Mouse (Mus musculus) embryonic facial prominence, embryonic 13.5 days (tissue): ENCODE measurements at regions not wholly inside any gene's neighbourhood (a gene's known extent, or its start where the extent isn't known, plus 50 kb on each side); places are given as distances from the start of the nearest gene placed in this dataset.
A peak's percentile ranks its signal among the peaks of the same experiment; 100 is the strongest.

Experiments
- ATAC-seq: fragments of 200-750 bp; cut with Nextera tagmentation; 2 replicates; pipeline ENCODE4 v1.8.0; 2017; ENCODE audit warnings: low read depth; ENCODE audit not compliant: insufficient number of reproducible peaks, insufficient read depth, low FRiP score, low TSS enrichment
- H3K27ac ChIP-seq: fragments of 300-500 bp; sonication (generic); 2 replicates; pipeline ENCODE4 v1.5.1; 2015; ENCODE audit warnings: moderate library complexity, mild to moderate bottlenecking, inconsistent platforms
- H3K27me3 ChIP-seq: fragments of 300-500 bp; sonication (generic); 2 replicates; pipeline ENCODE4 v1.6.1; 2015; ENCODE audit warnings: mild to moderate bottlenecking, inconsistent platforms
- H3K36me3 ChIP-seq: fragments of 300-500 bp; sonication (generic); 2 replicates; pipeline ENCODE4 v1.6.1; 2015; ENCODE audit warnings: mild to moderate bottlenecking, inconsistent platforms
- H3K4me1 ChIP-seq: fragments of 300-500 bp; sonication (generic); 2 replicates; pipeline ENCODE4 v1.6.1; 2015; ENCODE audit warnings: inconsistent platforms
- H3K4me2 ChIP-seq: fragments of 300-500 bp; sonication (generic); 2 replicates; pipeline ENCODE4 v1.6.1; 2015; ENCODE audit warnings: moderate library complexity, mild to moderate bottlenecking, inconsistent platforms
- H3K4me3 ChIP-seq: fragments of 300-500 bp; sonication (generic); 2 replicates; pipeline ENCODE4 v1.5.1; 2015; ENCODE audit warnings: mild to moderate bottlenecking, inconsistent platforms
- H3K9ac ChIP-seq: fragments of 300-500 bp; sonication (generic); 2 replicates; pipeline ENCODE4 v1.6.1; 2015; ENCODE audit warnings: mild to moderate bottlenecking, inconsistent platforms
- H3K9me3 ChIP-seq: fragments of 300-500 bp; sonication (generic); 2 replicates; pipeline ENCODE4 v1.6.1; 2016; ENCODE audit warnings: inconsistent platforms
- WGBS: fragments of 180-500 bp; shearing (Covaris S2); methylation state at CpG from one replicate; pipeline ENCODE4 v1.1.7; 2015; ENCODE audit warnings: mixed read lengths; 5-methylcytosine and 5-hydroxymethylcytosine counted together

GRCm38 (mm10) chr7:35938123-35938869 is 135.5 kb upstream of the Zfp507 start:
- Histone ChIP-seq H3K4me2 (no peak overlapping the region), H3K9ac (no peak overlapping the region), H3K4me3 (no peak overlapping the region), H3K4me1 (no peaks in the 10 kb centered on the region), H3K27ac (no peak overlapping the region), H3K36me3 (no peaks in the 10 kb centered on the region), H3K27me3 (0 out of 2 replicates have a peak, but pooled peaks cover 5% of the 10 kb centered on the region), H3K9me3 (no peaks in the 10 kb centered on the region)
- no peak for ATAC-seq
- WGBS, result 61% methylated on average over 13 of the region's 13 CpGs

- WGBS, result 90% methylated on average over 4 of the region's 4 CpGs
- Histone ChIP-seq H3K4me3 (no peak overlapping the region), H3K9ac (no peak overlapping the region), H3K36me3 (no peaks in the 10 kb centered on the region), H3K4me1 (peaks cover 8% of the 10 kb centered on the region), H3K27ac (no peak overlapping the region), H3K27me3 (peaks cover 24% of the 10 kb centered on the region), H3K4me2 (no peak overlapping the region), H3K9me3 (peaks cover 5% of the 10 kb centered on the region; the same call in 1 of the 2 replicates)
- no peak for ATAC-seq
Measured at GRCm38 (mm10) chr7:35926749-35927148, 123.9 kb upstream of the Zfp507 start.

GRCm38 (mm10) chr7:35922582-35922981 is 119.8 kb upstream of the Zfp507 start:
- H3K27me3 ChIP-seq, result peaks cover 32% of the 10 kb centered on the region
- H3K4me3 ChIP-seq, result no peak overlapping the region
- no peak overlapping the region for H3K27ac ChIP-seq
- no peak for ATAC-seq
- peaks cover 5% of the 10 kb centered on the region; the same call in 1 of the 2 replicates for H3K9me3 ChIP-seq
- H3K4me1 ChIP-seq, result peaks cover 16% of the 10 kb centered on the region
- WGBS, result 34% methylated on average over 9 of the region's 9 CpGs
- no peaks in the 10 kb centered on the region for H3K36me3 ChIP-seq
- no peak overlapping the region for H3K4me2 ChIP-seq
- no peak overlapping the region for H3K9ac ChIP-seq

- WGBS, result 23% methylated on average over 9 of the region's 9 CpGs
- H3K4me1 ChIP-seq, result peaks cover 16% of the 10 kb centered on the region
- no peak overlapping the region for H3K4me3 ChIP-seq
Measured at GRCm38 (mm10) chr7:35920884-35921283, 118.1 kb upstream of the Zfp507 start.

GRCm38 (mm10) chr7:35920194-35920609 is 117.4 kb upstream of the Zfp507 start:
- Histone ChIP-seq H3K4me3 (no peak overlapping the region), H3K36me3 (no peaks in the 10 kb centered on the region), H3K9ac (no peak overlapping the region), H3K4me1 (peaks cover 16% of the 10 kb centered on the region), H3K4me2 (no peak overlapping the region), H3K9me3 (peaks cover 4% of the 10 kb centered on the region; the same call in 1 of the 2 replicates), H3K27me3 (peaks cover 32% of the 10 kb centered on the region), H3K27ac (no peak overlapping the region)
- WGBS, result 73% methylated on average over 11 of the region's 11 CpGs
- no peak for ATAC-seq

More at GRCm38 (mm10) chr7:35920884-35921283, 118.1 kb upstream of the Zfp507 start:
- Histone ChIP-seq H3K27ac (no peak overlapping the region), H3K9ac (0 out of 2 replicates have a peak overlapping the region, but pooled peaks have one; percentile 11), H3K9me3 (peaks cover 5% of the 10 kb centered on the region; the same call in 1 of the 2 replicates), H3K36me3 (no peaks in the 10 kb centered on the region), H3K4me2 (no peak overlapping the region), H3K27me3 (peaks cover 32% of the 10 kb centered on the region)
- no peak for ATAC-seq

GRCm38 (mm10) chr7:35910109-35910706 is 107.4 kb upstream of the Zfp507 start:
- H3K4me1 ChIP-seq, result peaks cover 4% of the 10 kb centered on the region; the same call in 1 of the 2 replicates
- H3K27me3 ChIP-seq, result peaks cover 16% of the 10 kb centered on the region
- H3K9ac ChIP-seq, result no peak overlapping the region
- H3K27ac ChIP-seq, result no peak overlapping the region
- ATAC-seq, result no peak
- WGBS, result 50% methylated on average over 8 of the region's 8 CpGs
- no peak overlapping the region for H3K4me3 ChIP-seq
- H3K4me2 ChIP-seq, result no peak overlapping the region
- no peaks in the 10 kb centered on the region for H3K9me3 ChIP-seq
- no peaks in the 10 kb centered on the region for H3K36me3 ChIP-seq

GRCm38 (mm10) chr7:35901942-35902381 is 99.2 kb upstream of the Zfp507 start:
- Histone ChIP-seq H3K9ac (peak overlapping the region; percentile 32; the same call in 1 of the 2 replicates), H3K9me3 (no peaks in the 10 kb centered on the region), H3K27me3 (peaks cover 14% of the 10 kb centered on the region), H3K36me3 (no peaks in the 10 kb centered on the region), H3K4me2 (peak overlapping the region; percentile 43), H3K4me1 (peaks cover 8% of the 10 kb centered on the region; the same call in 1 of the 2 replicates), H3K27ac (no peak overlapping the region), H3K4me3 (no peak overlapping the region)
- WGBS, result 4% methylated on average over 17 of the region's 17 CpGs
- no peak for ATAC-seq

- WGBS, result 85% methylated on average over 6 of the region's 6 CpGs
- Histone ChIP-seq H3K9me3 (no peaks in the 10 kb centered on the region), H3K4me1 (peaks cover 8% of the 10 kb centered on the region; the same call in 1 of the 2 replicates), H3K4me2 (no peak overlapping the region), H3K27me3 (peaks cover 7% of the 10 kb centered on the region), H3K36me3 (no peaks in the 10 kb centered on the region), H3K4me3 (no peak overlapping the region), H3K9ac (no peak overlapping the region), H3K27ac (no peak overlapping the region)
- ATAC-seq, result no peak
Measured at GRCm38 (mm10) chr7:35898701-35899445, 96.1 kb upstream of the Zfp507 start.

- ATAC-seq, result no peak
- Histone ChIP-seq H3K9me3 (no peaks in the 10 kb centered on the region), H3K27me3 (no peaks in the 10 kb centered on the region), H3K4me2 (no peak overlapping the region), H3K36me3 (no peaks in the 10 kb centered on the region), H3K4me3 (no peak overlapping the region), H3K4me1 (no peaks in the 10 kb centered on the region), H3K9ac (no peak overlapping the region), H3K27ac (no peak overlapping the region)
- 31% methylated on average over 2 of the region's 2 CpGs for WGBS
Measured at GRCm38 (mm10) chr7:35893292-35893691, 90.5 kb upstream of the Zfp507 start.

- Histone ChIP-seq H3K36me3 (no peaks in the 10 kb centered on the region), H3K9me3 (no peaks in the 10 kb centered on the region; the same call in 1 of the 2 replicates), H3K4me1 (no peaks in the 10 kb centered on the region), H3K4me3 (no peak overlapping the region), H3K27ac (no peak overlapping the region), H3K4me2 (no peak overlapping the region), H3K9ac (no peak overlapping the region), H3K27me3 (no peaks in the 10 kb centered on the region)
- 77% methylated on average over 11 of the region's 11 CpGs for WGBS
- ATAC-seq, result no peak
Measured at GRCm38 (mm10) chr7:35886051-35886450, 83.2 kb upstream of the Zfp507 start.

GRCm38 (mm10) chr7:35879755-35880304 is 77.0 kb upstream of the Zfp507 start:
- 46% methylated on average over 9 of the region's 9 CpGs for WGBS
- Histone ChIP-seq H3K9ac (no peak overlapping the region), H3K4me1 (0 out of 2 replicates have a peak, but pooled peaks cover 8% of the 10 kb centered on the region), H3K9me3 (no peaks in the 10 kb centered on the region; the same call in 1 of the 2 replicates), H3K4me3 (no peak overlapping the region), H3K36me3 (no peaks in the 10 kb centered on the region), H3K4me2 (no peak overlapping the region), H3K27me3 (no peaks in the 10 kb centered on the region), H3K27ac (no peak overlapping the region)
- no peak for ATAC-seq
